Mouse (Mus musculus) right cerebral cortex, adult 18-20 months (tissue): ENCODE measurements around the gene Dnhd1.
A peak's percentile ranks its signal among the peaks of the same experiment; 100 is the strongest.

ENCODE experiments used
- DNase-seq: peaks from one replicate; pipeline ENCODE4 v3.0.0; 2022; ENCODE audit warnings: mixed read lengths

Gene Dnhd1

DNA sequence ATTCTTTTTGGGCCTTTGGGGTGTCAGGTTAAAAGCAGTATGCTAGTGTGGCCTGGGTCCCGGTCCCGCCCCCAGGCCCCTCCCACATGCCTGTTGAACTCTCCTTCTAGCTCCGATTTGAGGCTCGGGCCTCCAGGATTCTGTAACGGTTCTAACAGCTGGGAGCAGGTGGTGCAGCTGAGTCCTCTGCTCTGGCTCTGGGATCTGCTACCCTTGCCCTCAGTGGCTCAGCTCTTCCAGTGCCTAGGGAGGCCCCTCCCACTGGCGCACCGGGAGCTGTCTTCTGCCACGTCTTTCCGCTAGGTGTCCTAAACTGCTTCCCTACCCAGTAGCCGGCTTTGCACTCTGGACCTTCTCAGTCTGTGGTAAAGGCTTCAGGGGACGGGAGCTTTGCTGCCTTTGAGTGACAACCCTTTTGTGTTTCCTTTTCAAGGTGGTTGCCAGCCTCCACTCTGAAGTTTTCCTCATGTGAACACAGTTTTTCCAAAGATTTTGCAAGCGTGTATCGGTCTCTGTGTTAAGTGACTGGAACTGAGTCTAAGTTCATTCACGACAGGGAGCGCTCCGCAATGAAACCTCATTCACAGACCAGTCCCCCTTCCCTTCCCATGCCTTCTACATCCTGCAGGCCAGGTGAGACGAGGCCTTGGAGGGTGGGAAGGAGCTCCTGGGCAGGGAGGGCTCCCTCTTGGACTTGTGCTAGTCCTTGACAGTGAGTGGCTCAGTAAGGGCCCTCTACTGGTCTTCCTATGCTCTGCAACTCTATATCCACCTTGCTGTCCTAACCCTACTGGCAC is at the start of gene Dnhd1:
Gene Dnhd1 (plus strand): TSS at position 189 of the 797 bp plus-strand sequence.
- DNase-seq, result peak; percentile 68

DNA sequence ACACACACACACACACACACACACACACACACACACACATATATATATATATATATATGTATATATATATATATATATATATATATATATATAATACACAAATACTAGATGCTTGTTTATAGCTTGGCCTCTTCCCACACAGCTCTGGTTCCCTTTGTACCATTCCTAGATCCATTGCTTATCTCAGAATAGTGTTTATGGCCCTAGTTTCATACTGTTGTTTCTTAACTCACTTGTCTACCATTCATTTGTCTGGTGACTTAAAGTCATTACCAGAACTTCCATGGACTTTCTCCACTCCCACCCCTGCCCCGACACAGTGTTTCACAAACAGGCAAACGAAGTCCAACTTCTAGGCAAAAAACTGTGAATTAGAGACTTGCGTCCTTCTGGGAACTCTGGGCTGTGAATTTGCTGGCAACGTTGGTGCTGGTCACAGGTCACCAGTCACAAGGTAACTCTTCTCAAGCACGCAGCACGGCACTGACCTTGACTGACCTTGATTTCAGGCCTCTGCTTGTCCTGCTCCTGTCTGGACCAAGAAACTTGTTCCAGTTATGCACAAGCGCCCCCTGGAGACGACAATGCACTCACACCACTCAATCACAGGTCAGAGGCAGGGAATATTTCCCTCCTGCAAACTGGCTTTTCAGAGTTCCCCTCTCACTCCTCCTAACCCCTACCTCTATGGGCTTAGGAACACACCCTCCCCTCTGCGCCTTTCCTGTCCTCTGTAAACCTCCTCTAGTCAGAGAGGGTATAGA is 47.6 kb upstream of the Dnhd1 start:
- peak; percentile 57 for DNase-seq

DNA sequence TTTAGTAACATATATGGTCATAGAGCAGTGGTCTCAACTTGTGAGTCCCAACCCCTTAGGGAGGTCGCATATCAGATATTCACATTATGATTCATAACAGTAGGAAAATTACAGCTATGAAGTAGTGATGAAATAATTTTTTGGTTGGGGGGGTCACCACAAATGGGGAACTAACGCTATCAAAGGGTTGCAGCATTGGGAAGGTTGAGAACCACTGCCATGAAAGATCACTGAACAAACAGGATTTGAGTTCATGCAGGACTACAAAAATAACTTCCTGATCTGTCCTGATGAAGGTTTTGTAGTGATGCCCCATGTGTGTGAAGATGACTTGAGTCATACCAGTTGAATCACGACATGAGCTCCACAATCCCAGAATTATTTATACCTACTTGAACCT is 42.2 kb upstream of the Dnhd1 start:
- DNase-seq, result no peak

DNA sequence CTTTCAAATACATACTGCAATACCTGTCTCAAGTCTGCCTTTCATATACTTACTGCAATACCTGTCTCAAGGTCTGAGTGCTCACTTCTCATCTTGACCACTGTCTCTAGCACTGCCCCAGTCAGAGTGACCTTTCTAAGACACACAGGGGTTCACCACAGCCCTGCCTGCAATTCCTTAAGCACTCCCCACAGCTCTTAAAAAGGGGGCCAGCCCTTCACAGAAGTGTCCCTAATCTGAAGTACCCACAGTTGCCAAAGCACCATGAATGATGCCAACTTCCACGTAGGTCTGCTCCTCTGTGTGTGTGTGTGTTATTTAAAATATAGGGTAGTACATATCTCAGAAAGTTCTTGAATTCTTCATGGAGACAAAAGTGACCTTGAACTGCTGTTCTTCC is 38.9 kb upstream of the Dnhd1 start:
- no peak for DNase-seq

DNA sequence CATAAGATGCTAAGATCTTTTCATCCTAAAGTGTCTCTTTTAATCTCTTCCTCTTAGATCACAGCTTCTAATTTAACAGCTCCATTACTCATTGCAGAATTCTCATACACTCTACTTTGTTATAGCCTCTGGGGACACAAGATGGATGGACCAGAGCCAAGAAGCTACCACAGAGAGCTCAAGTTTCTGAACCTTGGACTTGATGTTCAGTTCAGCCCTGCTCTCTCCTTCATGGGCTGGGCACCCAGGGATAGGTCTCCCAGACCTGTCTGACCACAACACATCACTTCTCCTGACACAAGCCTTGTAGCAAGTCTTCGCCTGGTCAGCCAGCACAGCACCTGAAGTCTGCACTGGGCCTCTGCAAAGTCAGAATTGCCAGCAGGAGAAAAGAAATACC is 36.2 kb upstream of the Dnhd1 start:
- no peak for DNase-seq

DNA sequence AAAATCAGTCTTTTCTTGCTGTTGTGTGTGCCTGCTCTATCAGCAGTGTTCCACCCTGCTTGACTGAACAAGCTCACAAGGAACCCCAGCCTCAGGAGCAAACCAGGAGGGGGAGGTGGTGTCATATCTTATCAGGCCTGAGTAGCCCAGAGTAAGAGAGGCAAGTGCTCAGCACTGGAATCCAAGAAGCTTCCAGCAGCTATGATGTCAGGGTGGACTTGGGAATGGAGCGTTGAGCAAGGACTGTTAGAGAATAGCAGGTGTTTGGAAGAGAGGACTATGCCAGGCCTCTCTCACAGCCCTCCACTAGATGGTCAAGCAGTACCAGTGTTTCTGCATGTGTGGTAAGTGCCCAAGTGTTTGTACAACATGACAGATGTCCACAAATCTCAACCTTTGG is 34.9 kb upstream of the Dnhd1 start:
- no peak for DNase-seq

DNA sequence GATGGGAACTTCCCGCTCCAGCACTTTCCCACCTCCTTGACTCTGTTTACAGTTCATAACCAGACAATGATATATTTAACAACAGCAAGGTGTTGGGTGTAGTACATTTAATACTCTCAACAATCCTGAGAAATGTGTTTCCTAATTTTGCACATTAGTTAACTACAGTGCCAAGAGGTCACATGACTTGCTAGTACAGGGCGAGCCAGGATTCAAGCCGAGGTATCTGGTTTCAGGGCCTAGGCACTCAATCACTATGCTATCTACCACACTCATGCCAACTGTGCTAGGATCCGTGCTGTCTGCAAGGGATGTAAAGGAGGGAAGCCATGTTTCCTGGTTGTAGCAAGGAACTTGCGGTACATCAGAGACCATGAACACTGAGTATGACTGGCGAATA is 34.1 kb upstream of the Dnhd1 start:
- no peak for DNase-seq

DNA sequence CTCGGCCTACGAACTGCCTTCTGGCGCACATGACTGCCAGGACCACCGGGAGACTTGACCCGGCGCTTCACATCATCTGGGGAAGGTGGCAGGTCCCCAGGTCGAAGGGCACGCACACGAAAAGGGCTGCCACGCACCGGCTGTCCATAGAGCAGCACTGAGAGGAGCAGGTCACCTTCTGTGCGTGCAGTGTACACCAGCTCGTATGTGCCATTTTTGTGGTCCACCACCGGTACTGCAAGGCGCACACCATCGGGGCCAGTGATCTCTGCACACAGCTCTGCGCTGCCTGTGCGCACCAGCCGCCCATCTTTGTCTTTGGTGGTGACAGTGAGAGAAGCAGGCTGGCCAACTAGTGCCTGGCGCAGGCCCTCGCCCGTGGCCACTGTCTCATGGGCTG is 32.8 kb upstream of the Dnhd1 start:
- no peak for DNase-seq

DNA sequence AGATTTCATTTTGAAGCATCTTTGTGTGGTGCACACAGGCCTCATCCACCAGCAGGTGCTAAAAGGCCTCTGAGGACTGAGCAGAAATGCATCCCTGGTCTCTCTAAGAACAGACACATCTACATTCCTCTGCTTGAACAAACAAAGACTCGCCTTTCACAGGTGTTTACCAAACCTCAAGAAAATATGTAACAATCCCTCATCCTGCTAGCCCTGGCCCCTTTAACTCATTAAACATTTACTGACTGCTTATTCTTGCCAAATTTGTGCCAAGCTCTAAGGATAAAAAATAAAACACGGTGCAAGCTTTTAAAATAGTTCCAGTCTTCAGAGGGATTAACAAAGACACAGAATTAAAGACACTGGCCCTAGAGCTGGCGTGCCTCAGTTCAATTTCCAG is 30.9 kb upstream of the Dnhd1 start:
- no peak for DNase-seq

DNA sequence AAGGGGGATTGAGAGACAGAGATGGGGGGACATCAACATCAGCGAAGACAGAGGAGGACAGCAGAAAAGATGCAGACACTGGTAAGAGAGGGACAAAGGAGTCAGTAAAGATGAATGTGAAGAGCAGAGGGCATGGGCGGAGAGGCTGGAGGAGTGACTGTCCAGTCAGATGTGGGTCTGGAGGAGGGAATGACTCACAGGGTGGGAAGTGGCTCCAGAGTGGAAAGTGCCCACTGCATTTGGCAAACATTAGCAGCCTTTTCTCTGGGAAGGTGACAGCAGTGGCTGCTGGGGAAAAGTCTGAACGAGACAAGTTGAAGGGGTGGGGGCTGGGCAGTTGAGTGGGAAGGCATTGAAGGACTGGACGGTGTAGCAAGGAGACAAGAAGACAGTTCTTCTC is 29.6 kb upstream of the Dnhd1 start:
- DNase-seq, result peak; percentile 57

DNA sequence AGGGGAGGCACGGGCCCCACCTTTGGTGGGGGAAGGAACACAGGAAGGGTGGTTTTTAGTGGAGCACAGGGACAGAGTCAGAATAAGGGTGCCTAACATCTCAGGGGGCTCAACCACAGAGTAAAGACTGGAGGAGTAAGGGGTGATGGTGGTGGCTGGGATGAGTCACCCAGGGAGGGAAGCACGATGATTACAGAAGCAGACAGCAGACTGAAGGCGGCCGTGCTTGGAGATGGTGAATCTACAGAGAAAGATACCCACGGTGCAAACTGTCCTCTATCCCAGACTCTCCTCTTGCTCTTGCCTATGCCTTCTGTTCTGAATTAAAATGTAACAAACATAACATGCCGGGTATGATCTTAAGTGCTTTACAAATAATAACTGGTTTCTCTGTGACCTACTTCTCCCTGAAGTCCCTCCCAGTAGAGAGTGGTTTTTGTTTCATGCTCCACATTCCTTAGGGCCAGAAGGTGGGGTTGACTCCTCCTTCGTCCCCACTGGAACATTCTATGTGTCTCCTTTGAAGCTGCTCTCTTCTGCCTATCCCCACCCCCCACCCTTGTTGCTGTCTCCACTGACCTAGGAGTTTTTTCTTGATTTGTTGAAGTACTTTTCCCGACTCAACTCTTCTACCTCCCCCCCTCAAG is 28.9 kb upstream of the Dnhd1 start:
- peak; percentile 55 for DNase-seq

DNA sequence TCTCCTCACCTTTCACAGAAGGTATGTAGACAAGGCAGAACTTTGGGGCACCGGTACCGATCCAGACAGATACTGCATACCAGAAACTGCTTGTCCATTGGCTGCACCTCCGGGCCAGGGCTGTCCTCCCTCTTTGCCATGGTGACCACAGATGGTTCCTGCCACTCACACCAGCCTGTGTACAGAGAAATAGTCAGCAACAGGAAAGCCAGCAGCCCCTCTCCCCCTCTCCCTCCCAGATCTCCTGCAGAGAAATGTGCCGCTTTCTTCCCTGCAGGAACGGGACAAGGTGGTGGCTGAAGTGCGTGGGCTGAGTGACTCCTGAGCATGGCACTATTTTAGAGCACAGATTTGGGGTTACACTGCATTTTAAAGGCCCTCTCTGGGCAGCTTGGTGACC is 25.2 kb upstream of the Dnhd1 start:
- DNase-seq, result no peak

DNA sequence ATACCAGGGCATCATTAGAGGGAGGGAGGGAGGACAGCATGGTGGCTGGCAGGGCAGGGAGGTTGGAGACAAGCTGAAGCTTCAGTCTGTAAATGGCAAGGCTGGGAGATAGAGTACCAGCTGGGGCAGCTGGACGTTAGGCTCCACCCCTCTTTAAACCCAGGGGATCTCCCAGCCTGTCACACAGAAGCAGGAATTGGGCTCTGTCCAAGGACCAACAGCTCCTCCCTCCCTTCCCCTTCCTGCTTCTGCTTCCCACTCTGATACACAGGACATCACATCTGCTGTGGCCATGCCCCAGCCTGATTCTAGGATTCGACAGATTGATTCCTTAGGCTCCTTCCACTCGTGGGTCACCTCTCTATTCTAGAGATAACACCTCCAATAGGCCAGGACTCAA is 22.0 kb upstream of the Dnhd1 start:
- peak; percentile 59 for DNase-seq

DNA sequence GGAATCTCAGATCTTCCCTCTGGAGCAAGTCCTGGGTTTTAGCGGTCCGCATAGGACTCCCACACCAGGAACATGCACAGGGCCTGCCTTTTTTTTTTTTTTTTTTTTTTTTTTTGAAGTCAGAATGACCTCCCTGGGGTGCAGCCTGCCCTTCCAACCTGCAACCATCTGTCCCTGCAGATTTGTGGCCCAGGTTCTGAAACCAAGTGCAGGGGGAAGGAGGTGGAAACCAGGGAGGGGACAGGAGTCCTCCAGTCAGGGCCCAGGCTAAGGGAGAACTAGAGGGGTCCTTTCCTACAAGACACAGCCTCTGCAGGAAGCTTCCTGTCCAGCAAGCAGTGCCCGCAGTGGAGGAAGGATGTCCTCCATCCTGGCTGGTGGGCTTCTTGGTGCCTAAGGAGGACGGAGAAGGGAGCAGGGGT is 18.1 kb upstream of the Dnhd1 start:
- no peak for DNase-seq

DNA sequence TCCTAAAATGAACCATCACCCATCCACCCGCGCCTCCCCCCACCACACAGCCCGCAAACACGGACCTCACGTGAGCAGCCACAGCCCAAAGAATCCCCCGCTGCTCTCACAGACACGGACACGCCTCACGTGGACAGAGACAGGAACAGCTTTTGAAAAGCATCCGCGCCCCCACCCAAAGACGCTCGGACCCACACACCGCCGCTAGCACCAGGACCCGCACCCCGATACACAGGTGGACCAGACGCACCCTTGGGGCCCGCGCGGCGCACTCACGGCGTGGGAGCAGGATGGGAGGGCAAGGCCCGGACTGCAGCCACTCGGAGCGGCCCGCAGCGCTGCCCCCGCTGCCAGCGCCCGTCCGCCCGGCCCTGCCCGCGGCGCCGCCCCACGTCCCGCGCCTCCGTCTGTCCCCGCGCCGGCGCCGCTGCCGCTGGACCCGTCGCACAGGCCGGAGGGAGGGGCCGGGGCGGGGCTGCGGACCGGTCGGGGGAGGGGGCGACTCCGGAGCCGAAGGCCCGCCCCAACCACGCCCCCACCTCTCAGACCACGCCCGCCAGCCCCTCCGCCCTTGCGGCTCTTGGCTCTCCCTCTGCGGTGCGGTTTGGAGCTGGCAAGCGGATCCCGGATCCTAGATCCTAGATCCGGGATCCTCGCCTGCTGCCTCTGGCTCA is 17.4 kb upstream of the Dnhd1 start, which contains the start of gene Trim3:
Gene Trim3 (minus strand): TSS at position 445 of the 674 bp plus-strand sequence.
- peak; percentile 93 for DNase-seq

DNA sequence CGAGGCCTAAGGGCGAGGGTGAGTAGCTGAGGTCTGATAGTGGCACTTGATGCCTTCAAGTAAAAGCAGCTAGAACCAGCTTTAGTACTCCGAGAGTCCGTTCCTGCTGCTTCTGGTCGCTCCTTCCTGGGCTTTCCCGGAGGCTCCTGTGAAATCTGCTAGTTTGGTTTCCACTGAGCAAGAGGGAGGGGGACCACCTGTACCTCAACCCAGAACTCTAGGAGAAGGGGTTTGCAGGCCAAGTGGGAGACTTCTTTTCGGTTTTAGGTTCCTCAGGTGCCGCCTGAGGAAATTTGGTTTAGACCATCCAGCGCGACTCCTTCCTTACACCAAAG is 16.9 kb upstream of the Dnhd1 start:
- no peak for DNase-seq

DNA sequence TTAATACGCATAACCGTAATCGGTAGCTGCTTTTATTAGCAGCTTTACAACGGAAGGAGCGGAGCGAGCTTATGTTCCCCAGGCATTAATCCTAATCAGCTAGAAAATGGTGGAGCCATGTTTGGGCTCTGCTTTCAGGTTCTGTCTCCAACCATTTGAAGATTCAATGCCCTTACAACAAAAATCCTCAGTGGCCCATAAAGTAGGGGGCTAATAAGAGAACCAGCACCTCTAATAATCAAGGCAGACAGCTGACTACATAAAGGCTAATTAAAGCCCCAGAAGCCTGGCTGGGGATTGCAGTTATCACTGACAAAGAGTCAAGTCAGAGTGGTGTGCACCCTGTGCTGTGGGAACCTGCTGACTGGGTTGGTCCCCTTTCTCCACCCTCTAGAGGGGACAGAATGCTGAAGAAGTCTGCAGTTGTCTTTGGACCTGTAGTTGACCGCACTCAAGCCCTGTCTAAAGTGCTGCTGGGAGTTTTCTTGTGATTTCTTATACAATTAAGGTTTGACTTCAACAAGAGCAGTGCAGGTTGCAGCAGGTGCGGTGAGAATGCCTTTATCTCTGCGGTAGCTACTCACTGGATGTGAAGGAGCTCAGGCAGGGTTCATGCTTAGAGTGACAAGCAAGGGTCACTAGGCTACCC is 16.2 kb upstream of the Dnhd1 start:
- no peak for DNase-seq

DNA sequence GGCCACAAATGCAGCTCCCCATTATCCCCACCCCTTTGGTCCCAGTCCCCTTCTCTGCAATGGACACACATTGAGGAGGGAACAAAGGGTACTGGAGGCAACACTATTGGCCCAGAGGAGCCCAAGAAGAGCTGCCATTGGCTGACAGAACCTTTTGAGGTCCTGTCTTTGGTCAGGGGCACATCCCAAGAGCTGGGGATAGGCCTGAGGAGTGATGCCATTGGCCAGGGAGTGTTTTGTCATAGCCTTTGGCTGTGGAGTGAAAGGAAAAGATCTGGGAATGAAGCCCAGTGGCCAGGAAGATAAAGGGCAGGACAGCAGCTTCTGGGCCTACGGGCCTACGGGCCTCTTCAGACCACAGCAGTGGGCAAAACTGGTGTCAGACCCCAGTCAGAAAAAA is 14.9 kb upstream of the Dnhd1 start:
- DNase-seq, result no peak

DNA sequence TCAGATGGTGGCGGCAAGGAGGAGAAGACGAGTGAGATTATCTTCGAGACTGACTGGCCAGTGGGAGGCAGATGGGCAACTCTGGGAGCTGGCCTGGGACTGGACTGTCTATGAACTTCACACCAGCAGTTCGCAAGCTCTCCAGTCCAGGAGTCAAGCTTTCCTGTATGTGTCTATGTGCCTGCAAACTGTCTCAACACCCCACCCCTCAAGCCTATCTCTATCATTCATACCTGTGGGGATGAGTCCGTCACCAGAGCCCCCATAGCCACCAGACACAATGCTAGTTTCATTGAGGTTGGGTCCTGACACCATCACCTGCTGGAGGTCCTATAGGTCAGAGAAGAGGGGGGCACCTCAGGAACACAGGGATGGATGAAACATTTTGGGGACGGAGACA is 11.9 kb upstream of the Dnhd1 start:
- DNase-seq, result no peak

DNA sequence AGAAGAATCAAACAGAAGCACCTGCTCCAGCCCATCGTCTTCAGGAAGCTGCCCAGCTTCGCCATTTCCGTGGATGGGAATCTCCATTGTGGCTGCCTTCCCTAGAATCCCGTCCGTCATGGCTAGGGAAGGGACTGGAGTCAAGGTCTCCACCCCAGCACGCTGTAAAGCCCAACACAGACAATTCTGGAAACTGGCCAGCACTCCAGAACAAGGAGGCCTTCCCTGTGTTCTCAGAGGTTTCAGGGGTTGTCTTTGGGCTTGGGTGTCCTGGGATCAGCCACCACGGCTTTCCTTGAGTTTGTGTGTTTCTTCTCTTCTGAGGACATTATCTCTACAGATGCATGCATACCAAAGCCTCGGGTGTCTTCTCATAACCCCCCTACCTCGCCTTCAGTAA is 11.3 kb upstream of the Dnhd1 start:
- DNase-seq, result no peak

DNA sequence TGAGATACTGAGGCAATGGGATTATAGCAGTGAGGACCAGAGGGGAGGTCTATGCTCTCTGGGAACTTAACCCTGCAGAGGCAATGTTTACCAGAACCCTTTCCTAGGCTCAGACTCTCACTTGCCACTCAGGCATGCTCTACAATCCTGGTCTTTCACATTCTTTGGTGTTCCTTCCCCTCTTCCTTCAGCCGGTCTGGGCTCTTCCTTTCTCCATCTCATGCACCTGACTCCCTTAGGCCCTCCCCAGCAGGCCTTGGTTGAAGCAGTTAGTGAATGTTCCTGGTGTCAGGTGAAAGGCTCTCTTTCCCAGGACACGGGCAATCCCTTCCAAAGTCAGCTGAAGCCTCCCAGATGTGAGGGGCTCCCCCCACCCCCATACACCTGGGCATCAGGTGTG is 10.9 kb upstream of the Dnhd1 start, which contains the start of gene Timm10b:
Gene Timm10b (plus strand): TSS at position 301 of the 400 bp plus-strand sequence.
- DNase-seq, result no peak

DNA sequence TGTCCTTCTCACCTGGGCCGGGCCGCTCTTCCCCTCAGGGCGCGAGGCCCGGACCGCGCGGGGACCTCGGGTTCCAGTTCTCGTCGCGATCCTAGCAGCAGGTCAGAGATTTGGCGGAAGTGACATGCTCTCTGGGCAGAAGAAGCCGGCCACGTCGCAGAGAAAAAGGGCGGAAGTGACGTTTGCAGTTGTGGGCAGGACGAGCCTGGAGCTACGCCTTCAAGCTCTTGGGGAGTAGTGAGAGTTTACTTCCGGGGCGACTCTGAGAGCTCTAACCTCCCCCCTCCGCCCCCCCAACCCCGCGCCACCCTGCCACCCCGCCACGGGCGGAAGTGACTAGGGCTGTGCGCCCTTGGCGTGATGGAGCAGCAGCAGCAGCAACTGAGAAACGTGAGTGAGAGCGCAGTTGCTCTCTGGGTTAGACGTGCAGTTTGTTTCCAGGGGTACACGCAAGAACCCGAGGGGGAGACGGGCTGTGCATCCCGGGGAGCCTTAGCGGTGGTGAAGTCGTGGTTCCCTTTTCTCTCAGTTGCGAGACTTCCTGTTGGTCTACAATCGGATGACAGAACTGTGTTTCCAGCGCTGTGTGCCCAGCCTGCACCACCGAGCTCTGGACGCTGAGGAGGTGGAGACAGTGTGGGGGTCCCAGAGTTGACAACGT is 10.3 kb upstream of the Dnhd1 start, which contains the start of the genes Arfip2 and Gm45799:
Gene Arfip2 (minus strand): TSS at position 184 of the 661 bp plus-strand sequence.
Gene Gm45799 (plus strand): TSS at position 320 of the 661 bp plus-strand sequence.
- peak; percentile 99 for DNase-seq
